Mouse (Mus musculus) C2C12 (cell line): Measurements from ENCODE around the gene Izumo4.

Experiments used
- CEBPB ChIP-seq: IDR thresholded peaks from one replicate; pipeline ENCODE4 v1.6.1; 2011; ENCODE audit warnings: low read depth, mild to moderate bottlenecking, control low read depth, moderate library complexity
- CTCF ChIP-seq: IDR thresholded peaks from one replicate; pipeline ENCODE4 v1.5.1; 2011; ENCODE audit not compliant: control insufficient read depth, insufficient read depth, insufficient read length
- MAX ChIP-seq: IDR thresholded peaks from one replicate; pipeline ENCODE4 v1.6.1; 2011; ENCODE audit warnings: mild to moderate bottlenecking, control low read depth
- MYOD1 ChIP-seq: IDR thresholded peaks from one replicate; pipeline ENCODE4 v1.6.1; 2011; ENCODE audit warnings: low read depth; ENCODE audit not compliant: control insufficient read depth, insufficient read length
- MYOG ChIP-seq: IDR thresholded peaks from one replicate; pipeline ENCODE4 v1.6.1; 2011; ENCODE audit not compliant: control insufficient read depth, insufficient read length; ENCODE audit errors: extremely low read depth
- USF1 ChIP-seq: IDR thresholded peaks from one replicate; pipeline ENCODE4 v1.6.1; 2011; ENCODE audit warnings: low read depth, mild to moderate bottlenecking, control low read depth, moderate library complexity

GRCm38 (mm10) chr10:80695186-80695585 lies 6.8 kb upstream of the Izumo4 start:
- TF ChIP-seq CTCF = no peak
- TF ChIP-seq USF1 = no peak
- no peak for TF ChIP-seq MYOG
- no peak for TF ChIP-seq MYOD1
- TF ChIP-seq CEBPB = no peak
- no peak for TF ChIP-seq MAX
